Mouse (Mus musculus) T-cell, adult 2 months (primary cell): Measurements from ENCODE around the gene Cdc42se1.

ENCODE experiments used
- DNase-seq: peaks from one replicate; pipeline ENCODE4 v3.0.0; 2022; ENCODE audit warnings: low spot score

Gene Cdc42se1

DNA sequence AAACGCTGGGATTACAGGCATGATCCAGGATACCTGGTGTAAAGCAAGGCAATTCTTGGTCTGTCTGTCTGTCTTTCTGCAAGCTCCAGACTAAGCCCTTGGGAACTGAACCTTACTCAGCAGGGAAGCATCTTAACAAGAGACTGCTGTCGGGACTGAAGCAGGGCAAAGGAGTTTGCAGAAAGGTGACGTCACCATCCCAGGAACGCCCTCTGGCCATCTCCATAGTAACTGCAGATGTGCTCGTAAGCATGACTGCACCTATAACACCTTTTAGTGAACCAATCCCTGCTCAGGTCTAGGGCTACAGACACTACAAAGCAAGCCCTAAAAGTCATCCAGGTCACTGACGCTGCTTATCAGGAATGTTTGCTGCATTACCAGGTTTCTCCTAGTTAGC is 4.2 kb upstream of the Cdc42se1 start:
- no peak for DNase-seq

DNA sequence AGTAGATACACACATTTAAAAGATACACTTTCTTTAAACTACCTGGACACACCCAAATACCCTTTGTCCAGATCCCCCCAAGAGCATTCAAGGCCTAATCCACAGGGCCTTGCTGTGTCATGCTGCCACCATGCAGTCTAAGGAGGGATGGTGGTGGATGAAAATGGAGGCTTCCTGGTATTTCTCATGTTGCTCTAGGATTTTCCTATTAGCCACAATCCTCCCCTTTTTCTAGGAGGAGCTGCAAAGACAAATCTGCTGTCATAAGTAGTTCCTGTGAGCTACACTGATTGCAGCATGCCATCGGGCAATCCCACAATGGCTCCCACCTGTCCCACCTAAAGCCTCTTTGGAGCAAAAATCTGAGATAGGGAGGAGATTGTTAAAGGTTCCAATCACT is 1.3 kb upstream of the Cdc42se1 start:
- no peak for DNase-seq

DNA sequence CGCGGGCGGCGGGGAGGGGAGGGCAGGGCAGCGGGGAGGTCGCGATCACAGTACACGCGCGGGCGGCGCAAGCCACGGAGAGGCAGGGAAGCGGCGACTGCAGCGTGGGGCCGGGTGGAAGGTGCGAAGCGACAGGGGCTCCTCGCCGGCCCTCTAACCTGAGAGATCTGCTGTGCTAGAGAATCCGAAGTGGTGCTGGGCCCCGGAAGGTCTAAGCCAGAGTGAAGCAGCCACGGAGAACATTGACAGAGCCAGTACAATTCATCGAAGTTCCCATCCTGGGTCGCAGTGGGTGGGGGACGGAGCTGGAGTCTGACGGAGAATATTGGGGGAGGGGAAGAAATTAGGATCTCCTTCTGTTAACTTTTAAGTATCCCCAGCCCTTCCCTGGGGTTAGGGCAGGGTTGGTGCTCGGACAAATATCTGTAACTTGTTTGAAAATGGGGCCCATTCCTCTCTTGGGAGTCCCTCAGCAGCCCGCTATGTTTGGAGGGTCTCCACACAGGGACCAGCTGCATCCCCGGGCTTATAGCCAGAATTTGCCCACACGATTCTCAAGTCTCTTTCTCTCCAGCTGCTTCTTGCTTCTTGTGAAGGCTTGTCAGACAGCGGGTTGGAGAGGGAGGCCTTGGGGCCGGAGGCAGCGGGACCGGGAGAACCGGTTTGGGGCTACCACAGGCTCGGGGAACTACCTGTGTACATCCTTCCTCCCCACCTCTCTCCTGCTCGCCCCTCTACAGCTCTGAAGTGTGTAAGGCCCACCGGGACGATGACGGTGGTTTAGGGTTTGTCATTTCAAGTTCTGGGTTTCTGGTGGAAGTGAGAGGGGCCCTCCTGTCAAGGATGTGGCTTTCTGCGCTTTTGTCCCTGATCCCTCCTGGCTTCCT is 605 bp downstream of the Cdc42se1 start:
- DNase-seq, result peak; percentile 39

DNA sequence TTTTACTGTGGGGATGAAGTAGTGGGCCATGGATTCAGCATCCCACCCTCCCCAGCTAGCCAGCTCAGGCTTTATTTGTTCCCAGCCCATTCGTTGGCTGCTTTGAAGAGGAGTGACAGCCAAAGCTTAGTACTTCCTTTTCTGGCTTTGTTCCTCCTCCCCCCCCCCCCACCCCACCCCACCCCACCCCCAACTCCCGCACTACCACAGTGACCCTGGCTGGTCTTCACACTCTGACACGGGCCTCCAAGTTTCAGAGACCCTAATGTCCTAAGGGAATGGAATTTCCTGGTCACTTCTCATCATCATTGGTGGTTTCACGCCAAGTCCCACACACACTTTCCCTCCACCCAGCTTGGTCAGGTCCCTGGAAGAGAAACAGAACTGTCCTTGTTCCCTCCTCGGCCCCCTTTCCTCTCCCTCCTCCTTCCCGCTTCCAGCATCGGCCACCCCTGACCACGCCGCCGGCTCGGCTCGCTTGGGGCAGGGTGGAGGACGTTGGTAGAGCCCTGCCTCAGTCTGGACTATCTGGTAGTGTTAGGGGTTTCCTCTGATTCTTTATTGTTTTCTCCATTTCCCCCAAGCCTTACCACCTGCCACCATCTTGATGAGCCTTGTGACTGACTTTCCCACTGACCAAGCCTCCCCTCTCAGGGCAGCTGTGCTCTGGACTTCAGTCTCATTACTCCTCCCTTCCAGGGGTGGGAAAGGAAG is 1.4 kb downstream of the Cdc42se1 start:
- no peak for DNase-seq

DNA sequence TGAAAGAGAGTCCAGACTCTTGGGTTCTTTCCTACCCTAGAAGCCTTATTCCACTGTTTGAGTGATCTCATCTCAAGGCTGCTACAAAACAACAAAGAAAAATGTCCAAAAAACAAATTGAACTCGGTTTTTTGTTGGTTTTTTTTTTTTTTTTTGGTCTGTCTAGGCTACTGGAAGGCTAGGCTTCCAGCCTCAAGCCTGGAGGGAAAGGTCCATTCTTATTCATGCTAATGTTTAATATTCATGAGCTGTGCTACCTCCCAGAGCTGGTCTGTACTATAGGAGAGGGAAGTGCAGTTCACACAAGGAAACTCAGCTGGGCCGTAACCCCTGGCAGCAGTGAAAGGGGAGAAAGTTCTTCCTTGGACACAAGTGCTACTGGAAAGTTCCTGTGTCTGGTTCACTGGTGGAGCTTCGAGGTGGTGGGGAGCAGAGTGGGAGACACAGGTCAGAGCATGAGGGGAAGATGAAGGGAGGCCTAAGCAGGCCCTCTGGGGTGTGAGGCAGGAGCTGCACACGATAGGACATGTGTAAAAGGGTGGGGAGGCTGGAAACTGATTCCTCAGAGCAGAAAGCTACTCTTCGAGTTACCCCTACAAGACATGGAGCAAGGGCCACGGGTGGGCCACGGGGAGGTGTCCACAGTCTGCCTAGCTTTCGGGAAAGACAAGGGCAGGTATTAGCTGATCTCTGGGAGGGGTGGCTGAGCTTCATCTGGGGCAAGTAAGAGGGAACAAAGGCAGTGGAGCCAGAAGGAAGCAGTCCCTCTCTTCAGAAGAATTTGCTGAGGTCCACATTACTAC is 2.2 kb downstream of the Cdc42se1 start:
- DNase-seq, result no peak

DNA sequence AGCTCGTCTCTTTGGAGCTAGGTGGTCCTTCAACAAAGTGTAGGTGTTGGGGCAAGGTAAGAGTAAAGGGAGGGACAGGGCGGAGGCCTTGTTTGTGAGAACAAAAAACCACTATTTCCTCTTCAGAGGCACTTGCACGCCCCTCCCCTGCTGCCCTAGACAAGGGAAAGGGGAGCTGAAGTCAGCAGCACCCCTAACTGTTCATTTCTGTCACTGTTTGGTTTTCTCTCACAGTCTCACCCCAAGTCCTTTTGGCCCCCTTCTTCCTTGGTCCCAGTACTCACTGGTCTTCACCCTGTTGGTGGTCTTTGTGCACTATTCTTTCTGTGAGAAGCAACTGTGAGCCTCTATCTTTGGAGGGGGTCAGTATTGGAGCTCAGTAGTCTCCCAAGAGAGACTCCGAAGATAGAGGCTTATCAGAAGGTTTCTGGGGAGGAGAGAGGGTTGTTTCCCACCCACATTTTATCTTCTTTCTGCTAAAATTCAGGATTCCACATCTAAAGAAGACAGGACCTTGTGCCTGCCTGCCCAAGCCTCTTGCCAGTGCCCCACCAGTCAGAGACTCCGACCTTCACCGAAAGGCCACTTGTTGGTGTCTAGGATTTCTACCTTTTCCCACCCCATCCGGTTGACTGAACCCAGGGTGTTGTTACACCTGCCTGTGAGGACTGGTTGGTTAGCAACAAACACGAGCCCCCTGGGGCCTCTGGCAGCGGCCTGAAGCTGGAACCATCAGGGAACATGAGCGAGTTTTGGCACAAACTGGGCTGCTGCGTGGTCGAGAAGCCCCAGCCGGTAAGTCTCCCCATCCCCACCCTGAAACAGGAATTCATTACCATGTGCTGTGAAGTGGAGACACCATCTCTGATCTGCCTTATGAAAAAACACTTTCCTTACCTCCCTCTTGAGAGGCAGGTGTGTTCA is 3.0 kb downstream of the Cdc42se1 start, which contains the start of gene Mllt11:
Gene Mllt11 (minus strand): TSS at position 874 of the 924 bp plus-strand sequence.
- DNase-seq, result peak; percentile 65

DNA sequence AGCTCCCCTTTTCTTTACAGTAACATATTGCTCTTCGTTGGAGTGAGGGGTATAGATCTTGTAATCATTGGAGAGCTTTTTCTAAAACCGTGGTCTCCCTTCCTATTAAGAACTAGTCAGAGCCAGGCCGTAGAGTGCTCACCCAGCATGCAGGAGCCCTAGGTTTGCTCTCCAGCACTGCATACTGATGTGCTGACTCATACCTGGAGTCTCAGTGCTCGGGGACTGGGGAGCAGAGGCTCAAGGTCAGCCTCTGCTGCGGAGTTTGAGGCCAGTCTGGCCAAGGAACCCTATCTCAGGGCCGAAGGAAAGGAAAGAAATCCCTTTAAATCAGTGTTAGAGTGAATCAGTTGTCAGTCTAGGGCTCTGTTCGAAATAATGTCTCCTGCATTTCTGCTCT is 4.2 kb downstream of the Cdc42se1 start:
- no peak for DNase-seq

DNA sequence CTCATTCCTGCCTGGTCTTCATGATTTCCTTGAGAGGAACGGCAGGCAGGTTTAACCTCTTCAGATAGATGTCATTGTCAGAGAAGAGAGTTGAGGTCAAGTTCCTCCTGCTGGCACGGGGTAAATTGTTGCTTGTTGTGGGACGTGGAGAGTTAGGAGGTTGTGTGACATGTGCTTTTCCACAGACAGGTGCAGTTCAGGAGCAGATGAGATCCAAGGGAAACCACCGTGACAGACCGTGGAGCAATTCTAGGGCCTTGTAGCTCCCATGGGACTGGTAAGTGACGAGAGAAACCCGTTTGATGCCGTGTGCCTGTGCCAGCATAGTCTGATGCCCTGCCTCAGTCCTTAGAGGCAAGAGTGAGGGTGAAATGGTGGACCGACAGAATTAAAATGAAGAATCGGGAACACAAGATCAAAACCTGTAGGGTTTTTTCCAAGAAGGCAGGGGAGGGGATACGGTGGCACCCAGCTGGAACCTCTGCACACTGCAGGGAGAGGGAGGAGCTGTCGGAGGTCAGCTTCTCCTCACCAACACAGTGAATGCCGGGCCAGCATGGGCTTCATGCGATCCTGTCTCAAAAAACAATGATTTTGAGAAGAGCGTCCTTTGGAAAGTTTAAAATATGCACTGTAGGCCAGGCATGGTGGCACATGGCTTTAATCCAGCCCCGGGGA is 4.9 kb downstream of the Cdc42se1 start:
- DNase-seq, result no peak

DNA sequence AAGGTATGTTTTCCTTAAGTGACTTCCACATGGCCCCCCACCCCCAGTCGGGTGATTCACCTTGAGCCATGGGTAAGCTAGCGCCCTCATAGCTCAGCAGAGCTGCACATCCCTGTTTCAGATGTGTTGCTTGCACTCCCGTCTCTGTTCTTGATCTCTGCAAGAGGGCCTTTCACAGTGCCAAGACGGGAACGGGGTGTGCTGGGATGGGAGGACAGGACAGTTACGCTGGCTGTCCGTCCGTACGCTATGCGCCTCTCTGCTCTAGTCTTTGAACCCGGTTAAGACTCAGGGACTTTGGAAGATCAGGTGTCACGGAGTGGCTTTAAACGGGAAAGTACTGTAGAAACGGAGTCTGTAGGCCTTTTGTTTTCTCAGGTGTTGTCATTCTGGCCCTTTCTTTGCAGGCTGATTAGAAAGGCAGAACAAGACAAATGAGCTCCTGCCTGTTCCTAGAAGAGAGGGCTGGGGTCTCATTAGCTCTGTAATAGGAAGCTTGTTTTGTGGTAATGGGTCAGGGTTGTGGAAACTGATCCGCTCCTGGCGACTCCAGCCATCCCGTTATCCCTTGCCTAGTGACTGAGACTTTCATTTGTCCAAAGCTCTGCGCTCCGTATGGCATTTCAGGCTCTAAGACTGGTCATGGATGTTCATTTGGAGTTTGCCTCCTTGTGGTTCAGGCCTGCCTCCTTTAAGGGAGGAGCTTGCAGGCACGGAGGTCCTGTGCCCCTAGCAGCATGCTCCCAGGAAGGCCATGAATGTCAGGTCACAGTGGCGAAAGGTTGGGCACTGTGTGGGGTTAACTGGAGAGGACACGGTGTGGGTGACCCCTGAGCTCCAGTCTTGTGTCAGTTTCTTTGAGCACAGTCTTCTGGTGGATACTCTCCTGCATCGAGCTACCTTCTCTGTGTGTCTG is 7.1 kb downstream of the Cdc42se1 start:
- no peak for DNase-seq

DNA sequence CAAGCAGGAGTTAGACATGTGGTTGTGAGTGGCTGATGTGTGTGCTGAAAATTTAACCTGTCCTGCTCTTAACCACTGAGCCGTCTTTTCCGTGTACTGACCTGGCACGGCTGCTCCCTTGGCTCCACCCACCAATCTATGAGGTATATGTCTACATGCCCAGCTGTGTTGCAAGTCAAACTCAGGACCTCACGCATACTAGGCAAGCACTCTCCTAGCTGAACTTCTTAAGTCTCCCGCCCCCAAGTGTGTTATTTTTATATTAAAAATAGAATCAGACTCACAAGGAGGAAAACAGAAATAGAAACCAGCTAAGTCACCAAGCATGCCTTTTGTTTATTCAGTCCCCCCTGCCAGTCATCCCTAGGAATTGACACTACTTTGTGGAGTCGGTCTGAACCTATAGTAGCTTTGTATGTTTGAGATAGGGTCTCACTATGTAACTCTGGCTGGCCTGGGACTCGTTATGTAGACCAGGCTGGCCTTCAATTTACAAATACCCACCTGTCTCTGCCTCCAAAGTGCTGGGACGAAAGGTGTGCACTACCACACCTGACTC is 9.1 kb downstream of the Cdc42se1 start:
- no peak for DNase-seq

DNA sequence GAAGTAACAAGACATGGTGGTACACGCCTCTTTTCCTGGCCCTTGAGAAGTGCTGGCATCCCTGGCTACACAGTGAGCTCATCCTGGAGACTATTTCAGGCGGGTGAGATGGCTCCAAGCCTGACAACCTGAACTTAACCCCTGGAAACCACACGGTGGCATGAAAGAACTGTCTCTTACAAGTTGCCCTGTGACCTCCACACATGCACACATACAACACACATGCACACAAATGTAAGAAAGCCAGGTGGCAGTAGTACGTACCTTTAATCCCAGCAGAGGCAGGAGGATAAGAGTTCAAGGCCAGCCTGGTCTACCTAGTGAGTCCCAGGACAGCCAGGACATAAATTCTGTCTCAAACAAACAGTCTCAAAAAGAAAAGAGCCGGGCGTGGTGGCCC is 10.5 kb downstream of the Cdc42se1 start:
- peak; percentile 23 for DNase-seq

DNA sequence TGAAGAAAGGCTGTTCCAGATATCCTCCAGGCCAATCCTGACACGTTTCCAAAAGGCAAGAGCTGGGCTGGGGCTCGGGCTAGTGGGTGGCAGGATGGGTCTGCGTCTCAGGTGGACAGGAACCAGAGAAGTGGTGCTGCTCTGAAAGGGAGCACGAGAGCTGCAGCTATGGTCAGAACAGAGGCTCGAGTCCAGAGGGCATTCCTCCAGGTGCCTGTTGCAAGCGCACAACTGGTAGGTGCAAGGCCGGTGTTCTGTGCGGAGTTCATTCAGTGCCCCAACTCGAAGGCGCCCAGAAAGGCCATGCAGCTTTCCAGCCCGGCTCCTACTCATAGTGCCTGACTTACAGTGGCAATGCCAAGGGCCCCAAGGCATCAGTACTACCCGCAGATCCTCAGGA is 11.4 kb downstream of the Cdc42se1 start:
- DNase-seq, result no peak

DNA sequence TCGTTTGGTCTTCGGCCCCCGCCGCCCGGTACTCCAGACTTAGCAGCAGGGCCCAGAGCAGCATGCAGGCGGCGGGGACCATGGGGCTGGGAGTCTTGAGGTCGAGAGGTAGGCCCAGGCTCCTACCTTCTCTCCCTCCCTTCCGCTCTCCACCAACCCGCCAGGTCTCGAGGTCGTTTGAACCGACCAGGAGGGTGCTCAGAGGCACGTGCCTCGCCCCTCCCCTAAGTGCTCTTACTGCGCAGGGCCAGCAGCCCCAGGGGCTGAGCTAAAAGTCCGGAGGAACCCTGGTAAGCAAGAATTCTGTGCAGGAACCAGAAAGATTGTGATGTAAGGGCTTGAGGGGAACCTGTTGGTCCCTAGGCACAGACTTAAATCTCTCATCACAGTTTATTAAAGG is 12.4 kb downstream of the Cdc42se1 start:
- no peak for DNase-seq

DNA sequence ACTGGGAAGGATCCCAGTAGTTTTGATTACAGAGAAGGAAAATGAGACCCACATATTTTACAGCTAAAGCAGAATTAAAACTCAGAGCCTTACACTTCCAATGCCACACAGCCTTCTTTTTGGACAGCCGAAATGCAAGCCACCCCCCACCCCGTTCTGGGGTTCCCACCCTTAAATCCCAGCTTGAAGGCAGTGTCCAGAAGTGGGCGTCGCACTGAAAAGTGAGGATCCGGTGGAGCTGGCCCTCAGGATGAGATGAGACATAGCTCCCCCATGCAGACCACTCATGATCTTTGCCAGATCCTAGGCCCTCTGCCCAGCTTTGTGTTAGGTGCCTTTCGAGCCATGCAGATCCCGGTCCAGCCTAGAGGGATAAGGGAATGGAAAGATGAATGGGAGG is 13.0 kb downstream of the Cdc42se1 start, which contains the start of gene Gm128:
Gene Gm128 (minus strand): TSS at position 101 of the 400 bp plus-strand sequence.
- DNase-seq, result no peak

DNA sequence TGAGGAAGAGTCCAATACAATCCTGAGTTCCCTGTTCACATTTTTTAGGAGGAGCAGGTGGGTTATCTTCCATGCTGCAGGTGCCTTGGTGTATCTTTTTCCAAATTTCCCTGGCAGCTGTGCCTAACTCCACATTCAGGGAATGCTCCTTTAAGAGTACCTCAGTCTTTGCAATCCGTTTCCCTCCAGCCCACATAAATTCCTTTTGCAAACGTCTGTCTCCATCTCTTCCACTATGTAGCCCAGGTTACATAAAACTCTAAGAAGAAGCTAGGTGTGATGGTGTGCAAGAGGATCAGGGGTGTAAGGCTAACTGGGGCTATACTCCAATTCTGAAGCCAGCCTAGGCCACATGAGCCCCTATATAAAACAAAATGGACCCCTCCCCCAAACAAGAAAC is 14.6 kb downstream of the Cdc42se1 start:
- no peak for DNase-seq

DNA sequence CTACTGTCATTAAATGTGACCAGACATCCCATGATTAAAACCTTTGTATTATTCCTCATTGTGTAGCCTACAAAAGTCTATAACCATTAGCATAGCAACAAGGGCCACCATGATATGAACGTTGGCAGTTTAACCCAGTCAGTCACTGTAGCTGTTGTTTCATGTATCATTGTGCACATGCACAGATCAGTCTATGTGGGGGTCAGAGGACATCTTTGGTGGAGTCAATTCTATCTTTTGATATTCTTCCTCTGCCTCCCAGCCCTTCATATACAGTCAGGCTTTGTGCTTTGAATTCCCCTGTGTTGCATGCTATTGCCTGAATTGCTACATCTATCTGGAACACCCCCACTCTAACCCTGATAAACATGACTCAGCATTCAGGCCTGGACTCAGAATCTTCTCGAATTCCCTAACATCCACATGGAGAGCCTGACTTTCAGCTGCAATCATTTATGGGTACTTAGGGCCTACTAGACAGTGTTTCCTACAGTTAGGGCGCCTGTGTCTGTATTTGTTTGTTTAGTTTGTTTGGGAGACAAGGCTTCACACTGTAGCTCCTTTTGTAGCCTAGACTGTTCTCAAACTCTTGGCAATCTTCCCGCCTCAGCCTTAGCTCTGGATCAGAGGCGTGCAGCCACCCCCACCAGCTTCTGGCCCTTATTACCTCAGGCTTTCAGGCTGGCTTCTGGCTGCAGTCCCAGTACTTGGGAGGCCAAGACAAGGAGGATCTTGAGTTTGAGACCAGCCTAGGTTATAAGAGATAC is 18.1 kb downstream of the Cdc42se1 start:
- no peak for DNase-seq

DNA sequence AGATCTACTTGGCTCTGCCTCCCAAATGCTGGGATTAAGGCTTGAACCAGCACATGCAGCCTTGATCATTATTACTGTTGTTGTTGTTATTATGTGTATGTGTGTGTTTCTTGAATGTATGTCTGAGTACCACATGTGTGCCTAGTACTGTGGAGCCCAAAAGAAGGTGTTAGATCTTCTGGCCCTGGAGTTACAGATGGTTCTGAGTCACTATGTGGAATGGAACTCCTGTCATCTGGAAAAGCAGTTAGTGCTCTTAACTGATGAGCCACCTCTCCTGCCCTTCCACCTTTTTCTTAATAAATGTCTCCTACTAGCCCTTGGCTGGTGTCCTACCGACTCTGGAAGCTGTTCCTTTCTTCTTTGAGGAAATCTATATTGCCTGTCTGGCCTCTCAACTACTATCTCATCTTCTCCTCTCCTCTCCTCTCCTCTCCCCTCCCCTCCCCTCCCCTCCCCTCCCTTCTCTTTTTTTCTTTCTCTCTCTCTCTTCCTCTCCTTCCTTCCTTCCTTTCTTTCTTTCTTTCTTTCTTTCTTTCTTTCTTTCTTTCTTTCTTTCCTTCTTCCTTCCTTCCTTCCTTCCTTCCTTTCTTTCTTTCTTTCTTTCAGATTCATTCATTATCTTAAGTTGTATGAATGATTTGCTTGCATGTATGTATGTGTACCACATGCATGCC is 19.3 kb downstream of the Cdc42se1 start:
- no peak for DNase-seq

DNA sequence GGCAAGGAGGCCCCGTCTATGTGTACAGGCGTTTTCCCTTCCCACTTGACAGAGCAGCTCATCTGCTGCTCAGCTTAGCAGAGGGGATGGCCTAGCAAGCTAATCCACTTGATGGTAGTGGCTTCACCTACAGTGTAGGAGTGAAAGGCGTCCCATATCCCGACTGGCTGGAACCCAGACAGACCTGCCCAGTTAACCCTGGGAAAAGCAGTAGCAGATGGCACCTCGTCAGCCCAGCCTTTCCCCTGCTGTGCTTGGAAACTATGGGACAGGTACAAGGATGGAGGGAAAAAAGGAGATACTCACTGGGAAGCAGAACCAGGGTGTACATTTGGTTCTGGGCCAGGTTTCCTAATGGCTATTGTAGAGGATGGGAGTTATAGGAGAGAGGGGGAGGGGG is 21.8 kb downstream of the Cdc42se1 start:
- no peak for DNase-seq
